In genomic region chr3:95360276-95360675, GRCm38 (mm10) we compare ENCODE assay signal across 11 mouse cellular contexts. TPM values are rescaled to one million over a fixed set of nuclear protein-coding genes. Genes with fewer than 3 reads are reported as not detected.
"Had no signal": no experiment of that assay in that cellular context is flagged by ENCODE, and none has a peak within 500 bp of the region (broad histone marks: within the 10 kb centered on the region; RNA-seq: fewer than 3 reads in every experiment).

No protein-coding gene starts in this region.

RNA-seq across cellular contexts. Expression of gene 4930558C23Rik, which starts 42.4 kb away (rescaled TPM):
- total RNA-seq: layer of hippocampus, postnatal 25 days; left cerebral cortex, adult 2 months; left cerebral cortex, postnatal 14 days had no signal
- polyA plus RNA-seq: limb, embryonic 10.5 days; liver, embryonic 16.5 days; lung, embryonic 15.5 days; macrophage; midbrain, embryonic 12.5 days; midbrain, embryonic 16.5 days; neural tube, embryonic 13.5 days; stomach, embryonic 14.5 days had no signal
